Mouse (Mus musculus) limb, embryonic 11.5 days (tissue): ENCODE measurements at regions not wholly inside any gene's neighbourhood (a gene's known extent, or its start where the extent isn't known, plus 50 kb on each side); places are given as distances from the start of the nearest gene placed in this dataset.
"Not testable (repeated sequence)": the region's sequence is repeated elsewhere in the genome, so short reads cannot be mapped to it uniquely, and the experiment has no call there.

Experiments used
- ATAC-seq: fragments of 200-750 bp; cut with Nextera tagmentation; 2 replicates; pipeline ENCODE4 v1.8.0; 2017; ENCODE audit warnings: low read depth; ENCODE audit not compliant: insufficient number of reproducible peaks, low FRiP score, low TSS enrichment
- DNase-seq: peaks from one replicate; pipeline ENCODE4 v3.0.0-alpha.2; 2015; ENCODE audit warnings: low spot score
- H3K27ac ChIP-seq: fragments of 300-500 bp; sonication (generic); replicated peaks from 2 replicates; pipeline ENCODE4 v1.5.1; 2014; ENCODE audit warnings: low read depth, mild to moderate bottlenecking, low read length
- H3K27me3 ChIP-seq: fragments of 300-500 bp; sonication (generic); 2 replicates; pipeline ENCODE4 v1.6.1; 2014; ENCODE audit warnings: mild to moderate bottlenecking, low read length, mixed read lengths; ENCODE audit not compliant: control insufficient read depth, insufficient read depth
- H3K36me3 ChIP-seq: fragments of 300-500 bp; sonication (generic); 2 replicates; pipeline ENCODE4 v1.6.1; 2014; ENCODE audit warnings: mild to moderate bottlenecking, low read length, moderate library complexity, mixed read lengths; ENCODE audit not compliant: control insufficient read depth, insufficient read depth
- H3K4me1 ChIP-seq: fragments of 300-500 bp; sonication (generic); 2 replicates; pipeline ENCODE4 v1.6.1; 2014; ENCODE audit warnings: low read length, mixed read lengths; ENCODE audit not compliant: control insufficient read depth, insufficient read depth
- H3K4me2 ChIP-seq: fragments of 300-500 bp; sonication (generic); 2 replicates; pipeline ENCODE4 v1.6.1; 2014; ENCODE audit warnings: low read depth, mild to moderate bottlenecking, moderate library complexity; ENCODE audit not compliant: severe bottlenecking
- H3K4me3 ChIP-seq: fragments of 300-500 bp; sonication (generic); 2 replicates; pipeline ENCODE4 v1.5.1; 2014; ENCODE audit warnings: low read depth, low read length
- H3K9ac ChIP-seq: fragments of 300-500 bp; sonication (generic); 2 replicates; pipeline ENCODE4 v1.6.1; 2014; ENCODE audit warnings: mild to moderate bottlenecking, low read length
- H3K9me3 ChIP-seq: fragments of 300-500 bp; sonication (generic); 2 replicates; pipeline ENCODE4 v1.6.1; 2016; ENCODE audit warnings: low read length; ENCODE audit not compliant: control insufficient read depth
- WGBS: fragments of 180-500 bp; shearing (Covaris S2); extraction: QIAGEN DNeasy Blood & Tissue Kit; methylation state at CpG from one replicate; pipeline ENCODE4 v1.1.7; 2014; 5-methylcytosine and 5-hydroxymethylcytosine counted together

DNA sequence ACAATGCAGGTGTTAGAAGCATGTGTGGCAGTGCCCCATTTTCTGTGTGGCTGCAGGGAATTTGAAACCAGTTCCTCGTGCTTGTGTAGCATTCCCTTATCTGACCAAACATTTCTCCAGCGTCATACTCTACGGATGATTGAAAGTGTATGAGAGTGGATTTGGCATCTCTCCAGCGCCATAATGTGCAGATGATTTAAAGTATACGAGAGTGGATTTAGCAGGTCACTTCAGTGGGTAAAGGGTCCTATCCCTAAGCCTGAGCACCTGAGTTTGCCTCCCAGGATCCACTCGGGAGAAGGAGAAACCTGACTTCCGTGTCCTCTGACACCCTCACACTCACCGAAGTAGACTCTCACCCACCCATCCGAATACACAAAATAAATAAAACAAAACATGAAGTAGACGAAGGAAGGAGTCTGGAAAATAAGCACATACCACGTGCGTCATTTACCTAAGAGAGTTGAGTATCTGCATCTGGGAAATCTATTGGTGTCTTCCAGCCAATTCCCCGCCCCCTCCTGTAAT lies 54.2 kb upstream of the Atxn1 start:
- no peaks in the 10 kb centered on the region for H3K9me3 ChIP-seq
- no peak overlapping the region for H3K9ac ChIP-seq
- DNase-seq, result no peak
- no peak overlapping the region for H3K27ac ChIP-seq
- no peak for ATAC-seq
- WGBS, result 76% methylated on average over 13 of the region's 13 CpGs
- H3K27me3 ChIP-seq, result no peaks in the 10 kb centered on the region
- no peak overlapping the region for H3K4me3 ChIP-seq
- H3K36me3 ChIP-seq, result no peaks in the 10 kb centered on the region
- 0 out of 2 replicates have a peak, but pooled peaks cover 5% of the 10 kb centered on the region for H3K4me1 ChIP-seq
- no peak overlapping the region for H3K4me2 ChIP-seq

DNA sequence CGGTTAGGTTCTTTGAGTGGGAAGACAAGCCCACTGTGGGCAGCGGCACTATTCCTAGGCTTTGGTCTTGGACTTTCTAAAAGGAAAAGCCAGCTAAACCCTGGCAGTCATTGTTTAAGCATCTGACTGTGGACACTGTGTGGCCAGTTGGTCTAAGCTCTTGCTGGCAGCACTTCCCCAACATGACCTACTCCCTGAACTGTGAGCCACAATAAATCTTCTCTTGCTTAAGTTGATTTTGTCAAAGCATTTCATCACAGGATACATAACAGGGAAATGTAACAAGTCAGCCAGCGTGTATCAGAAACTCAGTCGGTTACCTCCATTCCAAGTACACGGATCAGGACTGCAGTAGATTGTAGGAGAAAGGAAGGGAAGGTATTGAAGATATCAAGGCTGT lies 52.9 kb upstream of the Atxn1 start:
- 0 out of 2 replicates have a peak, but pooled peaks cover 5% of the 10 kb centered on the region for H3K4me1 ChIP-seq
- H3K27ac ChIP-seq, result no peak overlapping the region
- 94% methylated on average over 5 of the region's 5 CpGs for WGBS
- no peaks in the 10 kb centered on the region for H3K36me3 ChIP-seq
- no peaks in the 10 kb centered on the region for H3K9me3 ChIP-seq
- no peak for ATAC-seq
- H3K27me3 ChIP-seq, result no peaks in the 10 kb centered on the region
- H3K4me3 ChIP-seq, result no peak overlapping the region
- no peak for DNase-seq
- no peak overlapping the region for H3K9ac ChIP-seq
- H3K4me2 ChIP-seq, result no peak overlapping the region

DNA sequence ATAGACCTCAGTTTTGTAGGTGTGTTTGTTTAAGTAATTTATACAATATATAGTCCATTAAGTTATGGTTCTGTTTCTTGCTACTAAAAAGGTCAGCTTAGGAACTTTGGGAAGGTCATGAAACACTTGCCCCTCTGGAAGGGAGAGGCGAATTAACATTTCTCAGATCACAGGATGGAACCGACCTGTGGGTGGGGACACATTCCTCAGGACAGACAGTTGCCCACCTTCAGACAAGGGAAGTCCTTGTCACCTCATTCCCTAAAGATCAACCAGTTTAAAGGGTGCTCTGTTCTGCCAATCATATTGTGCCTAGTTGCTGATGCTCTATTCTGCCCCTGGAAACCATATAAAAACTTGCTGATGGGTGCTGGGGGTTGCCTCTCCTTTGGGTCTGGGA lies 52.2 kb upstream of the Atxn1 start:
- not testable (repeated sequence) for H3K9me3 ChIP-seq, ATAC-seq

DNA sequence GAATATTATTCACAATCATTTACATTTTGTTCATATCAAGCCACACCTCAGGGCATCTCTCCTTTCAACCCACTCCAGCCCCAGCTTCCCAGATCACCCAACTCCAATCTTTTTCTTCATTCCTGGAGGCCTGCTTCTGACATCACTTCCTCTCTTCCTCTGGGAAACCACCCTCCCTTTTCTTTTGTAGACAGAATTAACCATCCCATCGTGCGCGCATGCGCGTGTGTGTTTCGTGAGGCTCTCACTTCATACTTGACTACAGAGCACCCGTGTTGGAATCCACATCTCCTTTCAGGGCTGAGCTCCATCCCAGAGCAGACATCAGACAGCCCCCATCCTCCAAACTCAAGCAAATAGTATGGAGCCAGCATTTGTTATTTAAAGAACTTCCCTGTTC lies 50.4 kb upstream of the Atxn1 start:
- no peaks in the 10 kb centered on the region for H3K9me3 ChIP-seq
- H3K4me1 ChIP-seq, result 0 out of 2 replicates have a peak, but pooled peaks cover 2% of the 10 kb centered on the region
- ATAC-seq (no peak), DNase-seq (no peak)
- H3K9ac ChIP-seq, result no peak overlapping the region
- H3K36me3 ChIP-seq, result no peaks in the 10 kb centered on the region
- no peak overlapping the region for H3K4me3 ChIP-seq
- H3K27ac ChIP-seq, result no peak overlapping the region
- H3K4me2 ChIP-seq, result no peak overlapping the region
- WGBS, result 94% methylated on average over 7 of the region's 7 CpGs
- H3K27me3 ChIP-seq, result no peaks in the 10 kb centered on the region

More for the DNA sequence above, 52.2 kb upstream of the Atxn1 start:
- not testable (repeated sequence) for H3K4me2 ChIP-seq, H3K4me1 ChIP-seq, H3K4me3 ChIP-seq, DNase-seq, H3K9ac ChIP-seq, H3K27me3 ChIP-seq, H3K27ac ChIP-seq, H3K36me3 ChIP-seq
- WGBS, result 56% methylated on average over 2 of the region's 2 CpGs

DNA sequence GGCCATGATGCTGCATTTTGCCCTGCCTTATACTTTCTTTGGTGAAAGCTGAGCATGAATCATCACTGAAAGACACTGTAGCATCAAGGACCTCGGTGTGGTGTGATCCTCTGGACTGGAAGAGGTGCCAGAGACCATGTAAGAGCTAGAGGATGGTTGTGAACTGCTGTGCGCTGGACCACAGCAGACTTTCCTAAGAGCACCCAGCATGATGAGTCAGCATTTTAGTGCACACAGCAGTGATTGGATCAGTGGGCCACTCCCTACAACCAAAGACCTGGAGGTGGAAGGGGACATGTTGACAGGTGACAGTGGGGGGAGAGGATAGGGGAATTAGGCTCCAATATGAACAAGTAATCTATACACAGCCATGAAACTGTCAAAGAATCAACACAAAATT lies 49.8 kb upstream of the Atxn1 start:
- Histone ChIP-seq H3K27me3 (no peaks in the 10 kb centered on the region), H3K4me2 (no peak overlapping the region), H3K27ac (no peak overlapping the region), H3K4me1 (0 out of 2 replicates have a peak, but pooled peaks cover 2% of the 10 kb centered on the region), H3K9ac (no peak overlapping the region), H3K9me3 (no peaks in the 10 kb centered on the region), H3K36me3 (no peaks in the 10 kb centered on the region), H3K4me3 (no peak overlapping the region)
- DNase-seq (no peak), ATAC-seq (no peak)
- WGBS, result 77% methylated on average over 2 of the region's 2 CpGs
